Mouse (Mus musculus) heart, postnatal 4 days (tissue): ENCODE measurements around the gene Slc39a2. TPM values are rescaled to one million over a fixed set of nuclear protein-coding genes. Genes with fewer than 3 reads are reported as not detected.
A peak's percentile ranks its signal among the peaks of the same experiment; 100 is the strongest.
"Not testable (repeated sequence)": the region's sequence is repeated elsewhere in the genome, so short reads cannot be mapped to it uniquely, and the experiment has no call there.

Experiments
- DNase-seq: peaks from one replicate; pipeline ENCODE4 v3.0.0; 2021
- total RNA-seq, 2 experiments: library from RNA; stranded (reverse); gene quantifications; 2 replicates each; pipeline ENCODE4 v1.2.3; 2021

Gene Slc39a2
- under 1 TPM; 0.29 to 0.48 TPM for total RNA-seq

- DNase-seq, result no peak
Observed at GRCm38 (mm10) chr14:51892191-51892939, at the start of gene Slc39a2. Slc39a2 (plus strand) TSS chr14:51892889.

- DNase-seq, result no peak
Observed at GRCm38 (mm10) chr14:51843882-51844281, 48.8 kb upstream of the Slc39a2 start.

GRCm38 (mm10) chr14:51846566-51846965 is 46.1 kb upstream of the Slc39a2 start:
- no peak for DNase-seq

GRCm38 (mm10) chr14:51851006-51851405 is 41.7 kb upstream of the Slc39a2 start:
- not testable (repeated sequence) for DNase-seq

GRCm38 (mm10) chr14:51853399-51853798 is 39.3 kb upstream of the Slc39a2 start, which contains the start of gene Ear6:
Ear6 (plus strand) TSS chr14:51853699.
- no peak for DNase-seq

GRCm38 (mm10) chr14:51855280-51855679 is 37.4 kb upstream of the Slc39a2 start:
- DNase-seq, result not testable (repeated sequence)

GRCm38 (mm10) chr14:51863603-51864002 is 29.1 kb upstream of the Slc39a2 start:
- peak; percentile 14 for DNase-seq

- no peak for DNase-seq
Observed at GRCm38 (mm10) chr14:51870756-51871155, 21.9 kb upstream of the Slc39a2 start.

GRCm38 (mm10) chr14:51871741-51872140 is 20.9 kb upstream of the Slc39a2 start:
- no peak for DNase-seq

GRCm38 (mm10) chr14:51877517-51877916 is 15.2 kb upstream of the Slc39a2 start:
- no peak for DNase-seq

- DNase-seq, result peak; percentile 86
Observed at GRCm38 (mm10) chr14:51883527-51884030, 9.1 kb upstream of the Slc39a2 start.

- DNase-seq, result no peak
Observed at GRCm38 (mm10) chr14:51884031-51884544, 8.6 kb upstream of the Slc39a2 start.

GRCm38 (mm10) chr14:51884598-51885331 is 7.9 kb upstream of the Slc39a2 start, which contains the start of gene Mettl17:
Mettl17 (plus strand) TSS chr14:51884842.
- DNase-seq, result peak; percentile 97

- no peak for DNase-seq
Observed at GRCm38 (mm10) chr14:51886051-51886450, 6.6 kb upstream of the Slc39a2 start.

- DNase-seq, result no peak
Observed at GRCm38 (mm10) chr14:51889833-51890232, 2.9 kb upstream of the Slc39a2 start.

GRCm38 (mm10) chr14:51893094-51893794 is 555 bp downstream of the Slc39a2 start:
- DNase-seq, result no peak

GRCm38 (mm10) chr14:51893809-51894208 is 1.1 kb downstream of the Slc39a2 start:
- DNase-seq, result no peak

- no peak for DNase-seq
Observed at GRCm38 (mm10) chr14:51895071-51895470, 2.4 kb downstream of the Slc39a2 start.

GRCm38 (mm10) chr14:51896019-51896418 is 3.3 kb downstream of the Slc39a2 start:
- DNase-seq, result no peak

- no peak for DNase-seq
Observed at GRCm38 (mm10) chr14:51896539-51897170, 4.0 kb downstream of the Slc39a2 start.

GRCm38 (mm10) chr14:51899351-51899750 is 6.7 kb downstream of the Slc39a2 start:
- DNase-seq, result no peak
